Comparison of ENCODE assay signal across 23 mouse cellular contexts in the genomic region with DNA sequence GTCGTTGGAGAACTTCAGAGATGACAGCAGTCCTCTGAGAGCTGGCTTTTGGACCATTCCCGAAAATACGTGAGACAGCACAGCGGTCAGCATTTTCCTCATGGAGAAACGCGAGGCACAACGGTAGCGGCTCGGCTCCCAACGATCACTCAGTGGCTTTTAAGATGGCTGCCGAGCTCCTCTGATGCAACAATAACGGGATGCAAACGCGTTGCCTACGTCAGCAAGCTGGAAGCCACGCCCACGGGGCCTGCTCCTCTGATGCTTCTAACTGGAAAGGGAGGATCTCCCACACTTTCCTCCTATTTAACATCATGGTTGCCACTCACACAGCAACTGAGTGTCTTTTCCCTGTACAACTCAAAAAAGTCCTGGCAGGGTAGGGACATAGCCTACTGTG. TPM values are rescaled to one million over a fixed set of nuclear protein-coding genes. Genes with fewer than 3 reads are reported as not detected.
"Had no signal": no experiment of that assay in that cellular context is flagged by ENCODE, and none has a peak within 500 bp of the region (broad histone marks: within the 10 kb centered on the region; RNA-seq: fewer than 3 reads in every experiment).

No protein-coding gene starts in this region.

- H3K4me1 ChIP-seq: liver, embryonic 15.5 days; lung, embryonic 15.5 days; megakaryocyte, embryonic 14.5 days; neural tube, embryonic 13.5 days; neural tube, embryonic 15.5 days; stomach, embryonic 15.5 days had no signal

- H3K4me3 ChIP-seq: liver, embryonic 15.5 days; lung, embryonic 15.5 days; myocyte; neural tube, embryonic 13.5 days; neural tube, embryonic 15.5 days; stomach, embryonic 15.5 days had no signal

- DNase-seq: lung, adult 2 months; lung, postnatal 14 days; lung, postnatal 36 days; midbrain, embryonic 14.5 days; right cerebral cortex, postnatal 14 days; thymus, adult 18-20 months; thymus, postnatal 14 days had no signal

- H3K27me3 ChIP-seq: liver, embryonic 15.5 days; lung, embryonic 15.5 days; megakaryocyte, embryonic 14.5 days; neural tube, embryonic 13.5 days; neural tube, embryonic 15.5 days; stomach, embryonic 15.5 days had no signal

- H3K27ac ChIP-seq: liver, embryonic 15.5 days; lung, embryonic 15.5 days; macrophage; neural tube, embryonic 13.5 days; neural tube, embryonic 15.5 days; stomach, embryonic 15.5 days; stomach, postnatal 0 days had no signal

- H3K36me3 ChIP-seq: liver, embryonic 15.5 days; lung, embryonic 15.5 days; neural tube, embryonic 13.5 days; neural tube, embryonic 15.5 days; stomach, embryonic 15.5 days had no signal

- ATAC-seq: liver, postnatal 0 days; lung, postnatal 0 days; midbrain, embryonic 16.5 days had no signal

RNA-seq across cellular contexts. Expression of a gene that starts 0.5 kb away (rescaled TPM):
- polyA plus RNA-seq: liver, embryonic 15.5 days; liver, postnatal 0 days; lung, adult 2 months; lung, embryonic 15.5 days; lung, postnatal 0 days; macrophage; midbrain, embryonic 11.5 days; midbrain, embryonic 14.5 days; midbrain, embryonic 16.5 days; myocyte; neural tube, embryonic 11.5 days; neural tube, embryonic 13.5 days; neural tube, embryonic 15.5 days; spleen, adult 2 months; stomach, embryonic 15.5 days; stomach, postnatal 0 days; thymus, postnatal 0 days had no signal
